Mouse (Mus musculus) frontal cortex, postnatal 25 days (tissue): ENCODE measurements around the gene Crabp1.

ENCODE experiments used
- DNase-seq, 2 experiments: peaks; one replicate each; pipeline ENCODE4 v3.0.0; 2022; ENCODE audit warnings: low spot score in 2 of 2

Gene Crabp1

DNA sequence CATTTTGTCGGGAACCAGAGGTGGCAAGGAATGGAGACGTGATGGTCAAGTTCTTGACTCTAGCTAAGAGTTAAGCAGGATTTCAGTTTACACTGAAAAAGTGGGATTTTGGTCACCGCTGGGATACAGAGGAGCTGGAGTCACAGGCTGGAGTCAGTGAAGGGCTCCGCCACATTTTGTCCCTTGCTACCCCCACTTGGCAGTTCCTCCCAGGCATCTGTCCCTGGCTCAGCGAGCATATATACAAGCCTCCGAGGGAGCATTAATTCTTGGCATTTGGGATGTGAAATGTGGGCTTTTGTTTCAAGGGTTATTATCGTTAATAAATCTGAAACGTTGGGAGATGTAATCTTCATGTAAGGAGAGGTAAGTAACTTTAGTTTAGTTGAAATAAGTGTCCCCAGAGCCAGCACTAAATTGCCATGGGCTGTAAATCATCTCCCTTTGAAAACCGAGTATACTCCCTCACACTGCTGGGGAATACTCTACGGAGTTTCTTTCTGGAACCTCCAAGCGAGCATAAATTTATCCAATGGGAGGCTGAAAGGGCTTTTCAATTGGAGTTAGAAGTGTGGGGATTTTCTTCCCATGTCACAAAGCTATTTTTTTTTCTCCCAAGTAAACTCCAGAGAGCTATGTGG lies 5.7 kb downstream of the Crabp1 start:
- DNase-seq = no peak

- DNase-seq = no peak
Measured at GRCm38 (mm10) chr9:54776451-54776982, 12.0 kb downstream of the Crabp1 start.

GRCm38 (mm10) chr9:54779280-54779679 lies 14.7 kb downstream of the Crabp1 start:
- DNase-seq = no peak

DNA sequence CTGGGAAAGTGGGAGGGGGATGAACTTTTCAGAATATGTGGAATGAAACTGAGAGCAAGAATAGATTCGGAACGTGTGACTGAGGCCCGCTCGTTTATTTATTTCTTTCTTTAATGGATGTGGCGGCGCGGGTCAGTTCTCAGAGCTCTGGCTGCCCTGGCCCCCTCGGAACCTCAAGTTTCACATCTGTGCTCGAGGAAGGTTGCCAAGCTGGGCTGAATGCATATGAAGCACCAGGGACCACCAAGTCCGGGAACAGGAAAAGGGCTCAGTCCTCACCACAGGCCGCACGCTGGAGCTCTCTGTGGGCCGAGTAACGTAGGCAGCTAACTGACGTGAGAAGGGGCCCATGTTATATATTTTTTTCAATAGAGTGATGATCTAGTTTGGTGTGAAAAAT lies 18.0 kb downstream of the Crabp1 start:
- no peak for DNase-seq

DNA sequence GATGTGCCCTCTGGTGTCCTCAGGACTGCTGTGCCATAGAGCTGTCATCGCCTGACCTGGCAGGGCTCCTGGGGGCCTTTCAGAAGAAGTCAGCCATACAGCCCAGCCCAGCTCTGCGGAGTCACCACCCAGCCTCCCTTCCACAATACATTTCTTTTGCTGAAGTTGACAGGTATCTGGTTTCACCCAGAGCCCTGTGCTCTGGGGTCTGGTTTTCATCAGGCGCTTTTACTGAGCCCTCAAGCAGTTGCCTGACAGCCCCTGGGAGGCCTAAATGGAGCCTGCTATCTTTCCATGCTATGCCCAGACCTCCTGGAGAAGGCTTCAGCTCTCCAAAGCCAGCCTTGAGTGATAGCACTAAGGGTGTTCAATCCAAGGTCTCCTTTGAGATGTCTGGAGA lies 19.5 kb downstream of the Crabp1 start:
- no peak for DNase-seq

DNA sequence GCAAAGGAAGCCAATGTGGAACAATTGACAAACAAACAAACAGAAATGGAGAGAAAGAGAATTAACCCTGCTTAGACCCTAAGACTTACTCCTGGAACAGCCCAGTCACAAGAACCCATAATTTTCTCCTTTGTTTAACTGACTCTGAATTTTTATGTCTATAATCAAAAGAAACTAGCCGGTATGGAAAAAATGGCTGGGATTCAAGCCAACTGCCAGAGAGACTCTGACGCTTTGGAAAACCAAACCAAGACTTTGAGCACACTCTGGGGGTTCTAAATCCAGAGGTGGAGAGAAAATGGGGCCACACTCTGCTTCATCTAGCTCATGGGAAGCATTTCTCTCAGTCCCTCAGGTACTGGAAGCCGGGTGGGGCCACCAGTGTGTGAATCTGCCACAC lies 20.7 kb downstream of the Crabp1 start:
- DNase-seq = no peak

GRCm38 (mm10) chr9:54786083-54786482 lies 21.5 kb downstream of the Crabp1 start:
- DNase-seq = no peak

DNA sequence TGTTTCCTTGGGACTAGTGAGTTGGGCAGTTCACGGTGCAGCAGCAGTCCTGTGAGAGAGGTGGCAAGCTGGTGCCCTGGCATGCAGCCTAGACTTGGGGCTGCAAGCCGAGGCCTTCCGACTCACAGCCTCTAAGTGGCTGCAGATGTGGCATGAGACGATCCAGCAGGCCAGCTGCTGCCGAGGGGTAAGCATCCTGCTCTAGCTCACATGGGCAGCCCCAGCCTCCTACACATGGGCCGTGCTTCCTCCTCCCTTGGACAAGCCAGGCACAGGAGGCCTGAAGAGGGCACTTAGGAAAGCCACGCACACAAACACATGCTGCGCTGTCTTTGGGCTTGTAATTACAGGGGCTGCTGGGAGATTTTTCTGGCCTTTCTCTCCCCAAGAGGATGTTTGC lies 23.2 kb downstream of the Crabp1 start:
- no peak for DNase-seq

DNA sequence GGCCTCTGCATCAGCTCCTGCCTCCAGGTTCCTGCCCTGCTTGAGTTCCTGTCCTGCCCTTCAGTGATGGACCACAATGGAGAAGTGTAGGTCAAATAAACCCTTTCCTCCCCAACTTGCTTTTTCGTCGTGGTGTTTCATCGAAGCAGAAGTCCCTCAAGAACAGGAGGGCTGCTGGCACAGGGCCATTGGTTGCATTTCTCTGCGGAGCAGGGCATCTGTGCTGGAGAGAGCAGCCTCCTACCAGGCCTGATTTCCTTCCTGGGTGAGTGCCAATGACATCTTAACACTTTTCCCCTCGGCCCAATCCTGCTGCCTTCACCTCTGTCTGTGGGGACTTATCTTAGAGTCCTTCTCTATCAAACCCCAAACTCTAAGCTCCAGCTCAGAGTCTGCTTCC lies 25.7 kb downstream of the Crabp1 start:
- DNase-seq = no peak

GRCm38 (mm10) chr9:54801460-54801961 lies 37.0 kb downstream of the Crabp1 start:
- DNase-seq = no peak

DNA sequence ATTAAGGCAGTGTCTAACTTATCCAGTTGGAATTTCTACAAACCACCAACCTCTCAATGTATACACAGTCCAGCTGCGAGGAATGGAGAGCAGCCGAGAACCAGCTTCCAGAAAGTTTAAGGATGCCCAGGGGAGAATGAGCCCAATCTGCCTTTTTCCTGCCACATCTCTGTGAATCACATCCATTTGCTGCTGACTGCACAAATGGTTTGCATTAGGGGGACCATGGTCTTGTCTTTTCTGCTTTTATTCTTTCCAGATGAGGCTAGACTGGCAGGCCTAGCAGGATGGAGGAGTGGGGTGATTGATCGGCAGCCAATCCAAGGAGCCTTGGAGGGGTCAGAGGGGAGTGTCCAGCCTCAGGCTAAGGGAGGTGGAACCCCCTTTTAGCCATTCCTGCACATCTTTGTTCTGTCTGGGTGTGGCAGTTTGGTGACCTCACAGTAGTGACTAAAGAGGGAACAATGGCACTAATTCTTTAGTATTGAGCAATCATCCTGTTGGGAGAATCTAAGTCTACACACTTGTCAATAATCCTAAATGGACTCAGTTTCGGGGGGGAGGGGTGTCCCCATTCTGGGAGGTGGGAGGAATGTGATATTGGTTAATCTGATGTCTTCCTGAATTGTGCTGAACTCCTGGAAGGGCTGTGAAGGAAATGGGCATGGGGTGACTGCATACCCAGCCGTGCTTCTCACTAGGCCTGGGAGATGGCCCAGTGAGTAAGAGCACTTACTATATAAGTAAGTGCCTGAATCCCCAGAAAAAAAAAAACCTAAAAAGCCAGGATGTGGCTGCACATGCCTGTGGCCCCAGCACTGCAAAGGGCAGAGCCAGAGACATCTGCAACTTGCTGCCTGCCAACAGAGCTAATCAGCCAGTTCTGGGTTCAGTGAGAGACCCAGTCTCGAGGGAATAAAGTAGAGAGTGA lies 38.5 kb downstream of the Crabp1 start:
- no peak for DNase-seq

DNA sequence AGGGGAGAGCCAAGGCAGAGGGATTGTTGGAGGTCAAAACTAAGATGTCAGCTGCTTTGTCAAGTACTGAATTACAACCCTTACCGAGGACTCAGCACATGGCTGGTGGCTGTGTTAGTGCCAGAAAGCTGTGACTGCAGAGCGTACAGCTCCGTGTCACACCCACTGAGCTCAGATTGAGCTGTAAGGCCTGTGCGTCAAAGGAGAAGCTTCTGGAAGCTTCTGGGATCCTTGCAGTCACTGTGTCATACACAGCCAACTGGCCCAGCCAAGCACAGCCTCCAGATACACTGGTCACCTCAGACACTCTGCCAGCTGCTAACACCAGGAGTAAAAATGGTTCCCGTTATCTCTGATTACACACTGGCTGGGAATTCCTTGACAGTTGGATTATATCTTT lies 39.8 kb downstream of the Crabp1 start:
- DNase-seq = no peak

- no peak for DNase-seq
Measured at GRCm38 (mm10) chr9:54807761-54808160, 43.2 kb downstream of the Crabp1 start.

GRCm38 (mm10) chr9:54809953-54810352 lies 45.4 kb downstream of the Crabp1 start:
- DNase-seq = no peak

GRCm38 (mm10) chr9:54816508-54817201 lies 52.1 kb downstream of the Crabp1 start:
- DNase-seq = no peak

DNA sequence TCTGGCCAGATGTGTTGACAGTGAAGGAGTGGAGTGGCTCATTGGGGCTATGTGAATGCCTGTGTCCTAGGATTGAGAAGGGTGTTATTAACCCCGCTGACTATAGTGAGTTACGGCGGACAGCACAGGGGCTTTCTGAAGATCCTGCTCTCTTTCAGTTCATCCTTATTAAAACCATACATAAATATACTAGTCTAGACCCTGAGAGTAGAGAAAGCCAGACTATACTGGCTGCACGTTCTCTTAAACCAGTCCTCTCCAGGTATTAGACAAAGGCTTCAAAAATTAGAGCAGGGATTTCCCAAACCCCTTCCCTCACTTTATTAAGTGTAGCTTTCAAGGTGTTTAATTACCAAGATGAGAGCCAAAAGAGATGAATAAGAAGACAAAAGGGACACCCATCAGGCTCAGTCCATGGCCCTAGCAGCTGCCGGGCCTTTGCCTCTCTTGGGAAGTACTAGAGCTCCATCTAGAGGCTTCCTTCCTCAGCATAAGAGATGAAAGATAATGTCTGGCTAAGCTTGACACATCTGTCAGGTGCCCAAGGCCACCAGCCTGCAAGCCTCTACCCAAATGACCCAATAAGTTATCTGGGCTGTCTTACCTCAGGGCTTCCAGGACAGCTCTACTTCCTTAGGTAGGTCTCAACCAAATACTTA lies 57.0 kb downstream of the Crabp1 start:
- DNase-seq = peak in 1 of 2 experiments; percentile 27
